Mouse (Mus musculus) lung, embryonic 16.5 days (tissue): ENCODE measurements around the gene Hipk2. TPM values are rescaled to one million over a fixed set of nuclear protein-coding genes. Genes with fewer than 3 reads are reported as not detected.

Source experiments
- ATAC-seq: fragments of 200-750 bp; cut with Nextera tagmentation; 2 replicates; pipeline ENCODE4 v1.8.0; 2017; ENCODE audit warnings: low read depth, mild to moderate bottlenecking, moderate library complexity
- H3K27ac ChIP-seq: fragments of 300-500 bp; sonication (generic); 2 replicates; pipeline ENCODE4 v1.5.1; 2014; ENCODE audit warnings: mild to moderate bottlenecking, control low read depth, low read length
- H3K27me3 ChIP-seq: fragments of 300-500 bp; sonication (generic); 2 replicates; pipeline ENCODE4 v1.6.1; 2014; ENCODE audit warnings: low read depth, low read length, mixed read lengths; ENCODE audit not compliant: control insufficient read depth, insufficient read depth
- H3K36me3 ChIP-seq: fragments of 300-500 bp; sonication (generic); 2 replicates; pipeline ENCODE4 v1.6.1; 2014; ENCODE audit warnings: low read length; ENCODE audit not compliant: control insufficient read depth, insufficient read depth
- H3K4me1 ChIP-seq: fragments of 300-500 bp; sonication (generic); replicated peaks from 2 replicates; pipeline ENCODE4 v1.6.1; 2014; ENCODE audit warnings: low read length, mixed read lengths; ENCODE audit not compliant: control insufficient read depth, insufficient read depth
- H3K4me2 ChIP-seq: fragments of 300-500 bp; sonication (generic); 2 replicates; pipeline ENCODE4 v1.6.1; 2014; ENCODE audit warnings: low read depth, low read length, control low read depth
- H3K4me3 ChIP-seq: fragments of 300-500 bp; sonication (generic); 2 replicates; pipeline ENCODE4 v1.5.1; 2014; ENCODE audit warnings: mild to moderate bottlenecking, low read length, control low read depth
- H3K9ac ChIP-seq: fragments of 300-500 bp; sonication (generic); 2 replicates; pipeline ENCODE4 v1.6.1; 2014; ENCODE audit warnings: low read length, control low read depth
- H3K9me3 ChIP-seq: fragments of 300-500 bp; sonication (generic); 2 replicates; pipeline ENCODE4 v1.6.1; 2016; ENCODE audit warnings: low read length; ENCODE audit not compliant: control insufficient read depth
- WGBS: fragments of 180-500 bp; shearing (Covaris S2); extraction: QIAGEN DNeasy Blood & Tissue Kit; methylation state at CpG from one replicate; pipeline ENCODE4 v1.1.7; 2014; 5-methylcytosine and 5-hydroxymethylcytosine counted together
- polyA plus RNA-seq: library from polyadenylated mRNA; unstranded; fragments of >200 nt; fragmentation: Nextera tagmentation; extraction: Ambion mirVana; gene quantifications from 2 replicates; pipeline ENCODE4 v1.2.1, GENCODE M21; 2015

Gene Hipk2
- polyA plus RNA-seq, 1 experiment from 2014 or later = 19.8 TPM

DNA sequence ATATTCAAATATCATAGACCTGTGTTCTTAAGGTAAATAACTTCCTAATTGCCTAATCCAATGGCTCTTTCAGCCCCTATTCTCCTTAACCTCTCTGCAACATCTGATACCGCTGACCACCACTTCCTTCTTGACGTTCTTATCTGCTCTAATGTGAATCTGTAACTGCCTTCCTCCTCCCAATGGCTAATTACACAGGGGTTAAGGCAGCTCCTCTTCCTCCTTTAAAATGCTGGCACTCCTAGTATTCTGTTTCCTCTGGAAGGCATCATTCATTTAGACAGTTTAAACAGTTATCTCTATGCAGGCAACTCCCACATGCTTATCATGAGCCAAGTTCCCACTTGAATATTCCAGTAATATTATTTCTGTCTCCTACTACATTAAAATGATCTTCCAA lies 54.3 kb downstream of the Hipk2 start:
- Histone ChIP-seq H3K4me3 (no peak overlapping the region), H3K27me3 (no peaks in the 10 kb centered on the region), H3K4me1 (peaks cover 9% of the 10 kb centered on the region), H3K4me2 (no peak overlapping the region), H3K9me3 (no peaks in the 10 kb centered on the region), H3K9ac (no peak overlapping the region), H3K27ac (no peak overlapping the region), H3K36me3 (peaks cover 15% of the 10 kb centered on the region)
- ATAC-seq = no peak
- 45% methylated on average over 2 of the region's 2 CpGs for WGBS

DNA sequence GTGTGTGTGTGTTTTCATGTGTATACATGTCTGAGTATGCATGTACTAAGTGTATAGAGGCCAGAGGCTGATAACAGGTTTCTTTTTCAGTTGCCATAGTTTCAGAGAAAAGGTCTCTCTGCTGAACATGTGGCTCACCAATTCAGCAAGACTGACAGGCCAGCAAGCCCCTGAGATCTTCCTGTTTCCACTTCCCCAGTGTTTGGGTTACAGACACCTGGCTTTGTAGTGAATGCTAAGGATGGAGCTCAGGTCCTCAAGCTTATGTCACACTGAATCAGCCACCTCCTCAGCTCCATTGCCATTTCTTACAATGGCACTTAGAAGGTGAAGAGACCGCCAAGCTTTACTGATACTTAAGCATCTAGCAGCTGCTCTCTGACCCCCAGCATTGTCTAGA lies 55.1 kb downstream of the Hipk2 start:
- Histone ChIP-seq H3K4me3 (no peak overlapping the region), H3K9ac (no peak overlapping the region), H3K4me2 (no peak overlapping the region), H3K27me3 (no peaks in the 10 kb centered on the region), H3K4me1 (peaks cover 11% of the 10 kb centered on the region), H3K9me3 (no peaks in the 10 kb centered on the region), H3K27ac (no peak overlapping the region), H3K36me3 (peaks cover 15% of the 10 kb centered on the region)
- ATAC-seq = no peak
- WGBS = 86% methylated on average over 1 of the region's 1 CpGs

DNA sequence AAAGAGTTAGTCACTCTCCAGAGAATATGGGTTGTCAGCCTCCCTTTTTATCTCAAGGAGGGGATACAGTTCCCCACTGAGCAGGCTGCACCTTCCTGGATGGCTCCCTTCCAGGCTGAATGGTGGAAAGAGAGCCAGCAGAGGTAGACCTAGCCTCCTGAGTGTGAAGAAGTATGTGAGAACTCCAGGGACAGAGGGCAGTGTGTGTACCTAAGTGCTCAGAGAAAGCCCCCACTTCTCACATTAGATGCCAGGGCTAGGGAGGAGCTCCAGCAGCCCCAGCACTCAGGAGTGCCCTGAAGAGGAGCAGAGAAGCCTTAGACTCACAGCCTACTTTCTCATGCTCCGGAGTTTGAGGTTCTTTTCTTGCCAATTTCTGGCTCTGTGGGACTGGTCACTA lies 59.7 kb downstream of the Hipk2 start:
- no peaks in the 10 kb centered on the region for H3K9me3 ChIP-seq
- peaks cover 4% of the 10 kb centered on the region; the same call in 1 of the 2 replicates for H3K4me1 ChIP-seq
- 60% methylated on average over 1 of the region's 1 CpGs for WGBS
- H3K27ac ChIP-seq = peak overlapping the region; percentile 5; the same call in 1 of the 2 replicates
- H3K9ac ChIP-seq = no peak overlapping the region
- peak; percentile 95 for ATAC-seq
- no peak overlapping the region for H3K4me3 ChIP-seq
- H3K27me3 ChIP-seq = no peaks in the 10 kb centered on the region
- H3K36me3 ChIP-seq = peaks cover 15% of the 10 kb centered on the region
- no peak overlapping the region for H3K4me2 ChIP-seq

DNA sequence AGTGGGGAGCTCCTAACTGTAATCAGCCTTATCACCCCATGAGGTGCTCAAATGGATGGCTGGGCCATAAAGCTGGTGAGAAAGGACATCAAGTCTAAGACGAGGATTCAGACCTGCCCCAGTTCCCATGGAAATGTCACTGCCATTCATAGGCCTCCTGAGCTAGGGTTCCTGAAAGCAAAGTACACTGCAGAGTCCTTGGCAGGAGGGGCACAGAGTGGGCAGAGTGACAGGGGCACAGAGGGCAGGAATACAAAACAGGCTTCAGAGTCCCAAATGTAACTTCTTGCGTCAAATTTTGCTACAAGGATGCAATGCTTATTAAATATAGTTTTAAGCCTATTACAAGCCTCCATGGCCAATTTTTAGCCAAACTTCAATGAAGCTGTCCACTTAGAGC lies 60.4 kb downstream of the Hipk2 start:
- H3K4me1 ChIP-seq = peaks cover 4% of the 10 kb centered on the region; the same call in 1 of the 2 replicates
- peaks cover 15% of the 10 kb centered on the region for H3K36me3 ChIP-seq
- H3K9me3 ChIP-seq = no peaks in the 10 kb centered on the region
- H3K27ac ChIP-seq = peak overlapping the region; percentile 5; the same call in 1 of the 2 replicates
- H3K27me3 ChIP-seq = no peaks in the 10 kb centered on the region
- whole genome bisulfite sequencing = 59% methylated on average over 2 of the region's 2 CpGs
- H3K4me3 ChIP-seq = no peak overlapping the region
- no peak overlapping the region for H3K9ac ChIP-seq
- H3K4me2 ChIP-seq = no peak overlapping the region
- ATAC-seq = no peak

DNA sequence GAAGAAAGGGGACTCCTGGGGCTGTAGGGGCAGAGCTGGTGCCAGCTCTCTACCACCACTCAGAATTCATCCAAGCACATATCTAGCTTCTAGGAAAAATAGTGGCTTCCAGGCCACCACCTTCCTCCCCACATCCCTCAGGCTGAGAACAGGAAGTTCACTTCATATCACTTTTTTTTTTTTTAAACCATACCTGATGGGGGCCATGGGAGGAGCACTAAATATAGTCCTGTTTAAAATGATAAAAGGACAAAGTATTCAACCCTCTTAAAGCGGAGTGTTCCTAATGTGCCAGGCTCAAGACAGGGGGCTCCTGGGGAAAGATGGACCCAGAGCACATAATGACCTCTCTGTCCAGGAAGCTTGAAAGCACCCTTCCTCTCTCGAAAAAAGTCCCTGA lies 61.3 kb downstream of the Hipk2 start:
- 75% methylated on average over 2 of the region's 2 CpGs for WGBS
- Histone ChIP-seq H3K9me3 (no peaks in the 10 kb centered on the region), H3K4me3 (no peak overlapping the region), H3K4me1 (peaks cover 9% of the 10 kb centered on the region; the same call in 1 of the 2 replicates), H3K27me3 (no peaks in the 10 kb centered on the region), H3K4me2 (no peak overlapping the region), H3K36me3 (peaks cover 15% of the 10 kb centered on the region), H3K9ac (no peak overlapping the region), H3K27ac (no peak overlapping the region)
- no peak for ATAC-seq

- Histone ChIP-seq H3K9me3 (no peaks in the 10 kb centered on the region), H3K9ac (no peak overlapping the region), H3K27me3 (no peaks in the 10 kb centered on the region), H3K27ac (no peak overlapping the region), H3K4me2 (no peak overlapping the region), H3K36me3 (no peaks in the 10 kb centered on the region), H3K4me1 (peaks cover 9% of the 10 kb centered on the region), H3K4me3 (no peak overlapping the region)
- 73% methylated on average over 4 of the region's 4 CpGs for WGBS
- ATAC-seq = no peak
Measured at GRCm38 (mm10) chr6:38811459-38812145, 64.4 kb downstream of the Hipk2 start.

GRCm38 (mm10) chr6:38810121-38810475 lies 65.9 kb downstream of the Hipk2 start:
- no peak overlapping the region for H3K27ac ChIP-seq
- no peaks in the 10 kb centered on the region for H3K27me3 ChIP-seq
- no peak overlapping the region for H3K4me2 ChIP-seq
- no peaks in the 10 kb centered on the region for H3K9me3 ChIP-seq
- peaks cover 12% of the 10 kb centered on the region for H3K4me1 ChIP-seq
- WGBS = 23% methylated on average over 2 of the region's 2 CpGs
- H3K9ac ChIP-seq = no peak overlapping the region
- ATAC-seq = no peak
- no peak overlapping the region for H3K4me3 ChIP-seq
- no peaks in the 10 kb centered on the region for H3K36me3 ChIP-seq

DNA sequence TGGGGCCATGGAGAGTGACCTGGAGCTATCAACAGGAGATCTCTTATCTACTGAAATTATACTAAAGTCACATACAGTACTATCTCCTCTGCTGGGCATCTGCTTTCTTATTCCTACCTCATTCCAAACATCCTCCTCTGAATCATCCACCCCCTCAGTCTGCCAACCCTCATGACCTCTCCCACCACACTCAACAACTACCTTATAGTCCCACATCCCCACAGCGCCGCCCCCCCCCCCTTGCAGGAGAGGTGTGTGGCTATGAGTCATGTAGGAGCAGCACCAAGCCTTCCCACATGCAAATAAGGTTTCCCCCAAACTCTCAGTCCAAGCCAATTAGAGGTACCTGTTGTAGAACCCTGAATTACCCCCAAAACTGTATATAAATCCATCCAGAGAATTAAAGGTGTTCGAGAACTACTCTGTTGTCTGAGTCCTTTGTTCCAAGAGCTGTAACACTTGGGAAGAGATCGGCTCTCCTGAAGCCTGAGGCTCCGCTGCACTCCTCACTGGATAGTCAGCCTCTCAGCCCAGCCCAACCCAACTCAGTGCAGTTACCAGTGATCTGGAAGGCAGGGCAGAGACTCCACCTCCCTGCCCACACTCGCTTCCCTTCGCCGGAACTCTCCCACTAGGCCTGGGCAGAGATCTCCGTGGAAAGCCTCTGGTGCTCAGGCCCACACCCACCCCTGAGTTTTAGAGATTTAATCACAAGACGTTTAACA lies 66.4 kb downstream of the Hipk2 start:
- Histone ChIP-seq H3K36me3 (no peaks in the 10 kb centered on the region), H3K4me2 (no peak overlapping the region), H3K9me3 (no peaks in the 10 kb centered on the region), H3K4me3 (no peak overlapping the region), H3K4me1 (peaks cover 12% of the 10 kb centered on the region), H3K9ac (no peak overlapping the region), H3K27me3 (no peaks in the 10 kb centered on the region), H3K27ac (no peak overlapping the region)
- 39% methylated on average over 10 of the region's 10 CpGs for WGBS
- ATAC-seq = 0 out of 2 replicates have a peak, but pooled peaks have one; percentile 47

GRCm38 (mm10) chr6:38808317-38808716 lies 67.6 kb downstream of the Hipk2 start:
- no peak overlapping the region for H3K9ac ChIP-seq
- H3K27me3 ChIP-seq = no peaks in the 10 kb centered on the region
- H3K27ac ChIP-seq = no peak overlapping the region
- H3K4me3 ChIP-seq = no peak overlapping the region
- peaks cover 12% of the 10 kb centered on the region for H3K4me1 ChIP-seq
- 82% methylated on average over 4 of the region's 4 CpGs for WGBS
- H3K4me2 ChIP-seq = no peak overlapping the region
- H3K9me3 ChIP-seq = no peaks in the 10 kb centered on the region
- no peaks in the 10 kb centered on the region for H3K36me3 ChIP-seq
- no peak for ATAC-seq
